Mouse (Mus musculus): ENCODE results near the gene Rfx7. TPM values are rescaled to one million over a fixed set of nuclear protein-coding genes. Genes with fewer than 3 reads are reported as not detected.
"Not testable (repeated sequence)": the region's sequence is repeated elsewhere in the genome, so short reads cannot be mapped to it uniquely, and the experiment has no call there.

Rfx7 gene
- polyA plus RNA-seq, 1 experiment from 2014 or later, result 18.6 TPM

DNA sequence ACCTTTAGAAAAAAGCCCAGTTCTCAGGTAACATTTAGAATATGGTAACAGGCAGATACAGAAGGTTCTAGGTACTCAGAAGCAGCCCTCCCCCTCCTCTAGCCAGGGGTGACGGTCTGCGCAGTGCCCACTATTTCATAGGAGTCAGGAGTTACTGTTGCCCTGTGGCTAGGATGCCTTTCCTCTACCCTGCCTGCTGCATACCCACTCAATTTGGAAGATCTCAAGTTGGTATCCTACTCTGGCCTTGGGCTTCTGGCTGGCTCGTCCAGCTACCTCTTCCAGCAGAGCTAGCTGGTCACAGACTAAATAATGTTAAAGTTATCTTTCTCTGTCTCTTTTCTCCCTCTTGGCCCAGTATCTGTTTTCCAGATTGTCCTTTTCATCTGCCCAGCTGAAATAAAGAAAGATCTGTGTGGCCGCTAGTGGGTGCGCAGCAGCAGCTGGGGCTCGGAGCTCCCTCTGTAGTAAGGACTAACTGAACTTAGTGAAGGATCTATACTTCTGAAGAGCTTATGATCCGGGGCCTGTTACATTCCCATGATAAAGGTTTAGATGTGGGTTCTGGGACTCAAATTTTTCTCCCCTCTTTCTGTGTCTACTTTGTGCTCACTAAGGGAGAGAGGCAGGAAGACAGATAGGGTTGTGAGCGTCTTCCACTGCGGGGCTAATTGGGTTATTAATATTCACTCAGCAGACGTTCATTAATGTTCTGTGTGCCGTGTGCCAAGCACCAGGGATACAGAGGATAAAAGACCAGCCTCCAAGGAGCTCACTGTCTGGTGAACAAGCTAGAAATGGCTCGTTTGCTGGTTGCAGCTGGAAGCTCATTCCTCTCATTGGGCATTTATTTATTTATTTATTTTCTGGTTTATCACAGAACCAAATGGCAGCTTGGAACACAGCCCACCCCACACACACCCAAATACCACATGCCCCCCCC, 132.6 kb downstream of the Rfx7 start:
- Histone ChIP-seq H3K9ac (replicated peaks; ENCODE audit: low read depth, low read length) (peak overlapping the region; percentile 98), H3K36me3 (ENCODE audit: control insufficient read depth, insufficient read depth) (no peaks in the 10 kb centered on the region; the same call in 1 of the 2 replicates), H3K4me3 (replicated peaks; ENCODE audit: low read length) (peak overlapping the region; percentile 92), H3K4me2 (ENCODE audit: low read length) (peak overlapping the region; percentile 79), H3K9me3 (ENCODE audit: control insufficient read depth, low read length) (no peaks in the 10 kb centered on the region), H3K27me3 (replicated peaks; ENCODE audit: control insufficient read depth, insufficient read depth, low read length) (no peaks in the 10 kb centered on the region), H3K4me1 (replicated peaks; ENCODE audit: control insufficient read depth, insufficient read depth, low read length) (peaks cover 36% of the 10 kb centered on the region), H3K27ac (ENCODE audit: low read length) (peak overlapping the region; percentile 67)
- WGBS, result 11% methylated on average over 12 of the region's 12 CpGs
- peak; percentile 23; the same call in 1 of the 2 replicates for ATAC-seq

GRCm38 (mm10) chr9:72665517-72665916, 133.5 kb downstream of the Rfx7 start:
- 51% methylated on average over 7 of the region's 7 CpGs for WGBS
- H3K4me2 ChIP-seq (ENCODE audit: low read length), result peak overlapping the region; percentile 79
- peak overlapping the region; percentile 6 for H3K4me3 ChIP-seq (replicated peaks; ENCODE audit: low read length)
- no peak overlapping the region for H3K9ac ChIP-seq (replicated peaks; ENCODE audit: low read depth, low read length)
- ATAC-seq, result no peak
- peaks cover 41% of the 10 kb centered on the region for H3K4me1 ChIP-seq (replicated peaks; ENCODE audit: control insufficient read depth, insufficient read depth, low read length)
- no peaks in the 10 kb centered on the region for H3K27me3 ChIP-seq (replicated peaks; ENCODE audit: control insufficient read depth, insufficient read depth, low read length)
- peaks cover 5% of the 10 kb centered on the region for H3K36me3 ChIP-seq (ENCODE audit: control insufficient read depth, insufficient read depth)
- peak overlapping the region; percentile 54; the same call in 1 of the 2 replicates for H3K27ac ChIP-seq (ENCODE audit: low read length)
- no peaks in the 10 kb centered on the region for H3K9me3 ChIP-seq (ENCODE audit: control insufficient read depth, low read length)

DNA sequence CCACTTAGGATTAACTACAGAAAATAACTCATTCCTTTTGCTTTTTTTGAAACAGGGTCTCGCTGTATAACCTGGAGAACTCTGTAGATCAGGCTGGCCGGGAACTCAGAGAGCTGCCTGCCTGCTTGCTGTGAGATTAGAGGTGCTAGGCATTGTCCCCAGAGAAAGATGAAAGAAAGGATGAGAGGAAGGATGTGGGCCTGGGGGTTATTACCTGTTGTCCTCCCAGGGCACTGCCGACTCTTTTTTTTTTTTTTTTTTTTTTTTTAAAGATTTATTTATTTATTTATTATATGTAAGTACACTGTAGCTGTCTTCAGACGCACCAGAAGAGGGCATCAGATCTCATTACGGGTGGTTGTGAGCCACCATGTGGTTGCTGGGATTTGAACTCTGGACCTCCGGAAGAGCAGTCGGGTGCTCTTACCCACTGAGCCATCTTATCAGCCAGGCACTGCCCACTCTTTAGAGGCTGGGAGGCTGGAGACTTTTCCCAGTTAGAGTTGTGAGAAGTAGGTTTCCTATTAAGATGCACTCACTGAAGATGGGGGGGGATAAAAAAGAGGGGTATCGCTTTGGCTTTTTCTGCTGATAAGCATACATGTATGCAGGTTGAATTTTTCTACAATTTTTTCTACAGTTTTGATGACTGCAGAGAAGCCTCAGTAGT, 134.4 kb downstream of the Rfx7 start:
- peaks cover 40% of the 10 kb centered on the region for H3K4me1 ChIP-seq (replicated peaks; ENCODE audit: control insufficient read depth, insufficient read depth, low read length)

DNA sequence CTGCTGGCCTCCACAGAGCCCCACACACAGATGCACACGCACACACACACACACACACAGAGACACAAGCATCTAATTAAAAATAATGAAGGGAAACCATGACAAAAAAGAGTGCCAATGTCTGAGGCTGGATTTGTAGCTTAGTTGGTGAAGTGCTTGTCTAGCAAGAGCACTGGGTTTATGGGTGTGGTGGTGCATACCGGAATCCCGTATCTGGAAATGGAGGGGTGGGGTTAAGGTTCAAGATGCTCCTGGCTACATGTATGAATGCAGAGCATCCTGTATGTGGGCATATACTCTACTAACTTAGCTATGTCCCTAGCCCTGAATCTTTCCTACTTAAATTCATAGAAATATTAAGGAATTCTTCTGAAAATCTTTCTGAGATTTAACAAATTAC, 135.1 kb downstream of the Rfx7 start:
- Histone ChIP-seq H3K4me3 (replicated peaks; ENCODE audit: low read length) (no peak overlapping the region), H3K27me3 (replicated peaks; ENCODE audit: control insufficient read depth, insufficient read depth, low read length) (no peaks in the 10 kb centered on the region), H3K4me1 (replicated peaks; ENCODE audit: control insufficient read depth, insufficient read depth, low read length) (peaks cover 39% of the 10 kb centered on the region), H3K4me2 (ENCODE audit: low read length) (no peak overlapping the region), H3K27ac (ENCODE audit: low read length) (no peak overlapping the region), H3K9me3 (ENCODE audit: control insufficient read depth, low read length) (no peaks in the 10 kb centered on the region), H3K9ac (replicated peaks; ENCODE audit: low read depth, low read length) (no peak overlapping the region), H3K36me3 (ENCODE audit: control insufficient read depth, insufficient read depth) (peaks cover 11% of the 10 kb centered on the region)
- 75% methylated on average over 3 of the region's 3 CpGs for WGBS
- no peak for ATAC-seq

More for the DNA sequence above, 134.4 kb downstream of the Rfx7 start:
- H3K4me2 ChIP-seq (ENCODE audit: low read length); H3K4me3 ChIP-seq (replicated peaks; ENCODE audit: low read length); H3K27ac ChIP-seq (ENCODE audit: low read length); H3K36me3 ChIP-seq (ENCODE audit: control insufficient read depth, insufficient read depth); H3K9me3 ChIP-seq (ENCODE audit: control insufficient read depth, low read length); H3K9ac ChIP-seq (replicated peaks; ENCODE audit: low read depth, low read length); H3K27me3 ChIP-seq (replicated peaks; ENCODE audit: control insufficient read depth, insufficient read depth, low read length); ATAC-seq: not testable (repeated sequence)
- 77% methylated on average over 6 of the region's 8 CpGs for WGBS

GRCm38 (mm10) chr9:72669383-72669782, 137.3 kb downstream of the Rfx7 start:
- H3K4me1 ChIP-seq (replicated peaks; ENCODE audit: control insufficient read depth, insufficient read depth, low read length), result peaks cover 31% of the 10 kb centered on the region
- H3K27me3 ChIP-seq (replicated peaks; ENCODE audit: control insufficient read depth, insufficient read depth, low read length), result no peaks in the 10 kb centered on the region
- no peaks in the 10 kb centered on the region for H3K9me3 ChIP-seq (ENCODE audit: control insufficient read depth, low read length)
- ATAC-seq, result no peak
- no peak overlapping the region for H3K27ac ChIP-seq (ENCODE audit: low read length)
- H3K9ac ChIP-seq (replicated peaks; ENCODE audit: low read depth, low read length), result no peak overlapping the region
- H3K4me3 ChIP-seq (replicated peaks; ENCODE audit: low read length), result no peak overlapping the region
- 70% methylated on average over 7 of the region's 7 CpGs for WGBS
- H3K4me2 ChIP-seq (ENCODE audit: low read length), result no peak overlapping the region
- peaks cover 20% of the 10 kb centered on the region for H3K36me3 ChIP-seq (ENCODE audit: control insufficient read depth, insufficient read depth)

- Histone ChIP-seq H3K36me3 (ENCODE audit: control insufficient read depth, insufficient read depth) (peaks cover 43% of the 10 kb centered on the region), H3K4me2 (ENCODE audit: low read length) (no peak overlapping the region), H3K9ac (replicated peaks; ENCODE audit: low read depth, low read length) (no peak overlapping the region), H3K9me3 (ENCODE audit: control insufficient read depth, low read length) (no peaks in the 10 kb centered on the region), H3K27ac (ENCODE audit: low read length) (no peak overlapping the region), H3K4me3 (replicated peaks; ENCODE audit: low read length) (no peak overlapping the region), H3K27me3 (replicated peaks; ENCODE audit: control insufficient read depth, insufficient read depth, low read length) (no peaks in the 10 kb centered on the region), H3K4me1 (replicated peaks; ENCODE audit: control insufficient read depth, insufficient read depth, low read length) (peaks cover 12% of the 10 kb centered on the region)
- 0 out of 2 replicates have a peak, but pooled peaks have one; percentile 56 for ATAC-seq
- 24% methylated on average over 2 of the region's 2 CpGs for WGBS
Observed at GRCm38 (mm10) chr9:72672361-72672760, 140.3 kb downstream of the Rfx7 start.

Small RNA genes within 50 kb of the gene (microRNA-seq; reads per million reads assigned to microRNA genes)
- gene Gm28010, result not detected

Other genes starting within 250 kb of the Rfx7 start
- 12.1 and 16.4 TPM in 2 replicates for gene Mns1, start 94.2 kb upstream of the Rfx7 start, polyA plus RNA-seq (2015; fragmentation: Nextera tagmentation; extraction: Ambion mirVana)
- gene Tex9, start 40.0 kb upstream of the Rfx7 start, polyA plus RNA-seq (2015; fragmentation: Nextera tagmentation; extraction: Ambion mirVana), result 27.4 and 33.3 TPM in 2 replicates
- 415 and 474 TPM in 2 replicates for gene Nedd4, start 130.1 kb downstream of the Rfx7 start, polyA plus RNA-seq (2015; fragmentation: Nextera tagmentation; extraction: Ambion mirVana)